Mouse (Mus musculus): Measurements from ENCODE around the gene Ddx19a.
A peak's percentile ranks its signal among the peaks of the same experiment; 100 is the strongest.
"Not testable (repeated sequence)": the region's sequence is repeated elsewhere in the genome, so short reads cannot be mapped to it uniquely, and the experiment has no call there.

Ddx19a gene

GRCm38 (mm10) chr8:110997547-110998531 is at the start of gene Ddx19a:
TSS of gene Ddx19a (minus strand) at chr8:110997800.
- DNase-seq: peak; percentile 87

- DNase-seq: no peak
These were observed 46.6 kb upstream of the Ddx19a start for GRCm38 (mm10) chr8:111044003-111044734.

- DNase-seq: no peak
These were observed 44.9 kb upstream of the Ddx19a start for GRCm38 (mm10) chr8:111042546-111042945.

- no peak for DNase-seq
These were observed 39.0 kb upstream of the Ddx19a start for GRCm38 (mm10) chr8:111036591-111036990.

- peak; percentile 25 for DNase-seq
These were observed 36.7 kb upstream of the Ddx19a start for GRCm38 (mm10) chr8:111034276-111034675.

GRCm38 (mm10) chr8:111033482-111034215 is 36.0 kb upstream of the Ddx19a start:
- peak; percentile 99 for DNase-seq

- DNase-seq: no peak
These were observed 35.3 kb upstream of the Ddx19a start, which contains the start of gene Aars for GRCm38 (mm10) chr8:111032916-111033315. TSS of gene Aars (plus strand) at chr8:111033144.

- no peak for DNase-seq
These were observed 34.0 kb upstream of the Ddx19a start, which contains the start of gene Ddx19b for GRCm38 (mm10) chr8:111031572-111031971. TSS of gene Ddx19b (minus strand) at chr8:111031751.

- no peak for DNase-seq
These were observed 32.4 kb upstream of the Ddx19a start for GRCm38 (mm10) chr8:111030045-111030444.

GRCm38 (mm10) chr8:111029589-111029988 is 32.0 kb upstream of the Ddx19a start:
- no peak for DNase-seq

GRCm38 (mm10) chr8:111027391-111027937 is 29.9 kb upstream of the Ddx19a start:
- DNase-seq: peak; percentile 88

- DNase-seq: not testable (repeated sequence)
These were observed 29.0 kb upstream of the Ddx19a start for GRCm38 (mm10) chr8:111026609-111027008.

GRCm38 (mm10) chr8:111010230-111010991 is 12.8 kb upstream of the Ddx19a start:
- DNase-seq: not testable (repeated sequence)

GRCm38 (mm10) chr8:110996641-110997430 is 764 bp downstream of the Ddx19a start:
- DNase-seq: no peak

- DNase-seq: no peak
These were observed 7.6 kb downstream of the Ddx19a start for GRCm38 (mm10) chr8:110990017-110990416.

GRCm38 (mm10) chr8:110987805-110988744 is 9.5 kb downstream of the Ddx19a start:
- DNase-seq: no peak

- no peak for DNase-seq
These were observed 16.3 kb downstream of the Ddx19a start for GRCm38 (mm10) chr8:110981304-110981703.

GRCm38 (mm10) chr8:110977987-110978386 is 19.6 kb downstream of the Ddx19a start:
- DNase-seq: not testable (repeated sequence)

- DNase-seq: not testable (repeated sequence)
These were observed 21.1 kb downstream of the Ddx19a start for GRCm38 (mm10) chr8:110976532-110976931.
